Mouse (Mus musculus): ENCODE results near the gene Phf13.

Gene Phf13

DNA sequence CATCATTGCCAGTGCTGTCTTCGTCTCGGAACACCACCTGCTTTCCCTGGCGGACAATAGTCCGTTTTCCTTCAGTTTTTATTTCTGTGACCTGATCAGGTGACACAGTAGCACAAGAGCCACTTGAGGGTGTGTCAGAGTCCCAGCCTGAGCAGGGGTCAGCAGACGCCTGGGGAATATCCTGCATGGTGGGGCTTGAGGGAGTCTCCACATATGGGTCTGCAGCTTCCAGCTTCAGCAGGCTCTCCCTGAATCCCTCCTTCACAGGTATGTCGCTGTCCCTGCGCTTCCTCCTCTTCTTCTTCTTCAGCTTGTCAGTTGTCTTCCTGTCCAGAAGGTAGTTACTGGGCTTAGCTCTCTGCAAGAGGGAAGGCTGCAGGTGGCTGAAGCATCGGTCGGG, 4.0 kb downstream of the Phf13 start:
- no peak for DNase-seq (ENCODE audit: low read depth, low spot score)

DNA sequence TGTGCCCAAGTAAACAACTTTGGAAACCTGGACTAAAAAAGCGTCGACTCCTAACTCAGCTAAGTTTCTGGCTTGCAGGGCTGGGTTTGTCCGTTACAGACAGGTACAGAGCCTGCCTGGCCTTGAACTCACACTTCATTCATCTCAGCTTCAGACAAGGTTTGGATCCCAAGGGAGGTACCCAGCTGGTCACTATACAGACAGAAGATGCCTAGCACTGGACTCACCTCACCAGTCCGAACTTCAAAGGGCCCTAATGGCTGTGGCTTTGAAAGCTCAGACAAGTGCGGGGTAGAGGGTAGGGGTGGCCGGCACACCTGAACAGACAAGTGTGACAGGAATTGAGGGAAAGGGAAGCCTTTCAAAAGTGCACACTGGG, 7.0 kb downstream of the Phf13 start:
- no peak for DNase-seq (ENCODE audit: low read depth, low spot score)

DNA sequence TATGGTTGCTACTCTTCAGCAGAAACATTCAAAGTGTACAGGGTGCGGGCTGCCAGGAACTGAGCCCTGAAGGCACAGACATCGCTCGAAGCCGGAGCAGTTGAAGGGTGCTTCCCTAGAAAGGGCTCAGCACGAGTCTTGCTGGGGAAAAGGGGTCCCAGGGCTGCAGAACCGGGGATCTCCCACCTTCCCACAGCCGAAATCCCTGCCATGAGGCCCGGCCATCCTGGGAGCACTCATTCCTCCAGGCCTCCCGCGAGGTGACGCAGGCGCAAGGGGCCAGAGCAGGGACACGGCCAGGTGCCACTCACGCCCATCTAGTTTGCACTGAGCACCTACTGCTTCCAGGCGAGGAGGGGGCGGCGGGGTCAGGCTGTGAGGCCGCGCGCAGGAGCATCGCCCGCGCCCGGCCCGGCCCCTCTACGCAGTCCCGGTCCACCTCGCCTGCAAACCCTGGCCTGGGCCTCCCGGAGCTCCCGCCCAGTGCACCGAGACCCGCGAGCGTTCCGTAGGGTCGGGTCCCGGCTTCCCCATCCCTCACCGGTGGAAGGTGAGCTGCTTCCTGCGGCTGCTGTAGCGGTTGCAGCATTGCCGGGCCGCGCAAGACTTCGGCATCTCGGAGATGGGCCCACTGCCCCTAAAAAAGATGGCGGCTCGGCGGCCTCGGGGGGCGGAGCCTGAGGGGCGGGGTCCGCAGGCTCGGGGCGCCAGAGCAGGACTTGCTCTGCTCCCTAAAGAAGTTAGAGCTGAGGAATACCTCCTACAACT, 7.5 kb downstream of the Phf13 start, which contains the start of gene Thap3:
Gene Thap3 (minus strand): TSS at position 656 of the 768 bp plus-strand sequence.
- DNase-seq (ENCODE audit: low read depth, low spot score) = peak; percentile 86

DNA sequence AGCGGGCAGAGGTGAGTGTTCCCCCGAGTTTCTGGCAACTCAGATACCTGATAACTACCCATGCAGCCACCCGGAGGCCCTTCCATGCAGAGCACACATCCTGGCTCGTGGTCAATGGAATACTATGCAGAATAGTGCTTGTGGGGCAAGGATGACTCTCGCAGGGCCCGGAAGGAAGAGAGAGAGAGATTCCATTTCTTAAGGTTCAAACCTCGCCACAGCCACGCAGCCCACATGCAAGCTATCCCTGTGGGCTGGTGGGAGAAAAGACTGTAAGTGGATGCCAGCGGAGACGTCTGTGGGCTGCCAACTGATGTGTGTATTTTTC, 8.1 kb downstream of the Phf13 start:
- no peak for DNase-seq (ENCODE audit: low read depth, low spot score)

DNA sequence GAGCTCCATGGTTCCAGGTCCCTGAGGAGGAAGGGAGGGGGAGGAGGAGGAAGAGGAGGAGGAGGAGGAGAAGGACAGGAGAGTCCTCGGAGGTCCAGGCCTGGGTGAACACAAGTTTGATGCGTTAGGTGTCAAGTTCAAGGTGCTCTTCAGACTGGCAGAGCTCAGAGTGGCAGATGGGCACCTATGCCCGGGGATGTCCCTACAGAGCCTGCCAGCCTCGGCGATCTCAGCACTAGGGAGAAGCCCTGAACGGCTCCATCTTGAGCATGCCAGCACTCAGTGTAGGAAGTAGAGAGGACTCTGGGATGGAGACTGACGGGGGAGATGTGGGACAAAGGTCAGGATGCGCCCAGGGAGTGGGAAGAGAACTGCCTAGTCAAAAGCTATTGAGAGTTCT, 9.4 kb downstream of the Phf13 start:
- DNase-seq (ENCODE audit: low read depth, low spot score) = no peak

DNA sequence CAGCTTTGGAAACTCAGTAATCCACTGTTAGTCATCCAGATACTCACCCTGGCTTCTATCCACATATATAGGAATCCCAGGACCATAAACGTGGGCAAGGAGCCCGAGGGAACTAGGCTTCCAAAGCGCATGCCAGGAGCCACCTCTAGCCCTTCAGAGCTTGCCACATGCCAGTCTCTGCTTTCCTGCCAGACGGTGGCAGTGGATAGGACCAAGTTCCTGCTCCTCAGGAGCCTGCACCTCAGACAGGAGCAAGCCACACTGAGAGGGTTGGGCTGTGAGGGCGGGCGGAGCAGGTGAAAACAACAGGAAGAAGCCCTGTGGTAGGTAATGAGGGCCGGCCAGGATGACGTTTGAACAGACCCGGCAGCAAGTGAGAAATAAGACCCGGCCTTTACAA, 10.2 kb downstream of the Phf13 start:
- DNase-seq (ENCODE audit: low read depth, low spot score) = no peak

DNA sequence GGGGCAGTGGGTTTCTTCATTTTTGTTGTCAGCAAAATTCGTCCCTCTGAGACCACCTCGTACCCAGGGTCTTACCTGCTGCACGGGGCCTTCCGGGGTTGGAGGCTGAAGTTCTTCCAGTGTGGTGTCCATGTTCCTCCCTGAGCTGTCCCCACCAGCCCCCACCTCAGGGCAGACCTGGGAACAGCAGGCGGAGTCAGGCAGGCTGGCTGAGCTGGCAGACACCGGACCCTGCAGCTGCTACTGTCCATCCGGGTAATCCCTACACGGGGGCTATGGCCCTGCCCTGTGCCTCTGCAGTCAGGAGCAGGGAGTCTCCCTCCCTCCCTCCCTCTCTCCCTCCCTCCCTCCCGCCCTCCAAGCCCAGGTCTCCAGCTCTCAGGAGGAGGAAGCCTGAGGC, 12.5 kb downstream of the Phf13 start:
- no peak for DNase-seq (ENCODE audit: low read depth, low spot score)

DNA sequence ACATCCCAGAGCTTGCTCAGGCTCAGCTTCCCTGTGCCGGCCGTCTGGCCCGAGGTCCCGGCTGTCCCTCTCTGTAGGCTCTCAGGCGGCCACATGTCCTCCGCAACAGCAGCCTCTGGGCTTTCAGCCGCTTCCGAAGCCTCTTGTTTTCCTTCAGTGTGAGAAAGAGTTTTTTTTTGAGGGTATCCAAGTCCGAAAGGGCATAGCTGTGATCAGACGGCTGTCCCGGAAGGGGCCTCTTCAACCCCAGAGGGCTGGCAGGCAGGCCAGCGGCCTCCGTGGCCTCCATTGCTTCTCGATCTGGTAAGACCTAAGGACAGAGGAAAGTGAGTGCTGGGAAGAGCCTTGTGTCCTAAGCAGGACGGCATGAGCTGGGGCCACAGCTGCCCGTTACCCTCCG, 13.0 kb downstream of the Phf13 start:
- DNase-seq (ENCODE audit: low read depth, low spot score) = no peak

DNA sequence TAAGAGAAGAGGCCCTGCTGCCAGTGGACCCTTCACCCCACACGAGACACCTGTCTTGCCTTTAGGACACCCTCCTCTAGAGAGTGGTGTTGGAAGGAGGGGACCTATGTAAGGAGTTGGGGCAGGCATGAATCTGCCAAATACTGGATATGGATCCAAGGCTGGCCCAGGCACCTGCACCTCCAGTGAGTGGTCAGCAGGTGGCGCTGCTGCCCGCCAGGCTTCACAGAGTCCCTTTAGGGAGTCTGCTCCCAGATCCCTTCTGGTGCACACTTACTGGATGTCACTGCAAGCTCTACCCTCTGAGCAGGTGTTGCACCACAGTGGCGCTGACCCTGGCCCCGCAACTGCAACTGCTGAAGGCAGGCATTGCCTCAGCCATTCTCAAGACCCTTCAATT, 14.7 kb downstream of the Phf13 start:
- peak; percentile 61 for DNase-seq (ENCODE audit: low read depth, low spot score)

DNA sequence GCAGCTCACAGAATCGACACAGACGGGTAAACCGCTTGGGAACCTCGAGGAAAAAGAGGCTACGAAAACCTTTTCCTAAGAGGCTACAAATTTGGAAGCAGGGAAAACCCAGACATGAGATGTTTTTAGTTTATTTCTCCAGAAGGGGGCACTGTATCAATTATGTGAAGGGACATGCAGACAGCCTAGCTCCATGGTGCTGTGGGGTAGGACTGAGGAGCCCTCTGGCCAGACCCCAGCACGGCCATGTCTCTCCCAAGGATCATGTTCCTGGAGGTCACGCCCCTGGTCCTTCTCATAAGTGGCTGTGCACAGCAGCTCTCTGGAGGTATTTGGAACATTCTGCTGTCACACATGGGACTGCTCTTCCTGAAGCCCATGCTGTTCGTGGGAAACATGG, 15.4 kb downstream of the Phf13 start:
- DNase-seq (ENCODE audit: low read depth, low spot score) = peak; percentile 41

DNA sequence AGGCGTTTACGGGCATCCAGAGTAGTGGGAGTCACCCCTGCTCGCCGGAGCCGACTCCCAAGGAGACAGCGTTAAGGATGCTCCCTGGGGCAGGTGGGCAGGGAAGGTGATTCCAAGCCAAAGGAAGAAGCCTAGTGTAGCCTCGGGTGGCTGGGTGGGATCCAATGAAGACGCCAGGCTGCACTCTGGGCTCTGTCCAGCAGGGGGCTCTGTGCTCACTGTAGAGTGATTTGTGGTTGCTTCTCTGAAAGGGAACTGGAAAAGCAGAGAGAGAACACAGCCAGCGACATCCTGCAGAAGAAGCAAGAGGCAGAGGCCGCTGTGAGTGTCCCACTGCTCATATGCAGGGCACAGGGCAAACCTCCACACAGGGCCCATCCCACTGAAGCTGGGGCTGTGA, 18.3 kb downstream of the Phf13 start:
- peak; percentile 78 for DNase-seq (ENCODE audit: low read depth, low spot score)

DNA sequence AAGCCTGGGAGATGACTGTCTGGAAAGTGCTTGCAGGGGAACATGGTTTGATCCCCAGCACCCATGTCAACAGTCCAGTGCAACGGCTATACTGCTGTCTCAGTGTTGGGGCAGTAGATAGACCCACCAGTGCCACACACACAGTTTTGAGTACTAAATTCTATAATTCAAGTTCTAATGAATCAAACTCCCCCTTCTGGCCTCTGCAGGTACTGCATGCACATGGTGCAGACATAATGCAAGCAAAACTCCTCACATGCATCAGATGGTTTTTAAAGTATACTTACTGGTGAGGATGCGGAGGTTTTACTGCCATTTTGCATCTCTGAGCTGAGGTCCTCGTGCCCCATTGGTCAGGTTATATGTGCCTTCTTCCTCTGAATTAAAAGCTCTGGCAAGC, 20.6 kb downstream of the Phf13 start:
- peak; percentile 59 for DNase-seq (ENCODE audit: low read depth, low spot score)

DNA sequence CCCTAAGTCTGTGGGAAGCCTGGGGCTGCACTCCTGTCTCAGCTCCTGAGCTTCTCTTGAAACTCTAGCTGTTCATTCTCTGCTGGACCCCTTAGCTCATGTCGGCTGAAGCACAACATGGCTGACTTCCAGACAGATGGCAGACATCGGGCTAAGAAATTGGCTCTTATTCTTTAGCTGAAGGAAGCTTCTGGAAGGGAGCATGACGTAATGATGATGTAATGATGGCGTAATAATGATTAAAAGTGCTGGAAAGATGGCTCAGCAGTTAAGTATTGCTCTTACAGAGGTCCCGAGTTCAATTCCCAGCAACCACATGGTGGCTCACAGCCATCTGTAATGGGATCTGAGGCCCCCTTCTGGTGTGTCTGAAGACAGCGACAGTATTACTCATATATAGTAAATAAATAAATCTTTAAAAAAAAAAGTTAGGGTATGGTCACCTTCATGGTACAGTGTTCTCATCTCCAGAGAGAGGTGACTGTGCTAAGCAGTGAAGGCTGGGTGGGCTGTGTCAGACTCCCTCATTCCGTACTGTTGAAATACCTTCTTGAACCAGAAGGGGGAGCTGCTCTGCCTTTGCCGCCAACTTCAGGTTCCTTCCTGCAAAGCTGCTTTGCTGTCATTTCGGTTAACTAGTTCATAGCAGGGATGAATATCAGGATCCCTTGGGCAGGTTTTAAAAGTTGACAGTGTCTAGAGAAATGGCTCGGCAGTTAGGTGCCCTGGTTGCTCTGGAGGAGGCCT, 23.7 kb downstream of the Phf13 start:
- peak; percentile 47 for DNase-seq (ENCODE audit: low read depth, low spot score)

DNA sequence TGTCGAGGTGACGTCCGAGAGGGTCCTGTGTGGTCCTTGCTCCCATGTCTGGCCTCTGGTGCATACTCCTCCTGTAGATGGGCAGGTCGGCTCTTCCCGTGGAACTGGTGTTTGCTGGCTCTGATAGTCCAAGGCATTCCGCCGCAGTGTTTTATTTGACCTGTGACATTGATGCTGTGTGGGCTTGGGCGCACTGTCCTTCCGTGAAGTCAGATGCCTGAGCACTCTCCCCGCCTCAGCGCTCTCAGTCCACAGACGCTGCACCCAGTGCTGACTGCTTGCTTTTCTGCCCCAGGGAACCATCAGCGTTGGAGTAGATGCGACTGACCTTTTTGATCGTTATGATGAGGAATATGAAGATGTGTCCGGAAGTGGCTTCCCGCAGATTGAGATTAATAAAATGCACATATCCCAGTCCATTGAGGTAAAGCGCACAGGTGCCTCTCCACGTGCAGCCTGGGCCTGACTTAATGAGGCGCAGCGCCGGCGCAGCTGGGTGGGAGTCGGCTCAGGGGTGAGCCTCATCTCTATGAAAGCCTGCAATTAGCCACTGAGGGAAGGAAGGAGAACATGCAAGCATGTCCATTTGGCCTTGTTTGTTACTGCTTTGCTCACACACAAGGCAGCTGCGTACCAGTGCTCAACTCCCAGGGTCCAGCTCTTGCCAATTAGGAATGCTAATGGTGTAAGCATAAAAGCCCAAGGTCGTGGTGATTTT, 27.7 kb downstream of the Phf13 start:
- DNase-seq (ENCODE audit: low read depth, low spot score) = no peak

DNA sequence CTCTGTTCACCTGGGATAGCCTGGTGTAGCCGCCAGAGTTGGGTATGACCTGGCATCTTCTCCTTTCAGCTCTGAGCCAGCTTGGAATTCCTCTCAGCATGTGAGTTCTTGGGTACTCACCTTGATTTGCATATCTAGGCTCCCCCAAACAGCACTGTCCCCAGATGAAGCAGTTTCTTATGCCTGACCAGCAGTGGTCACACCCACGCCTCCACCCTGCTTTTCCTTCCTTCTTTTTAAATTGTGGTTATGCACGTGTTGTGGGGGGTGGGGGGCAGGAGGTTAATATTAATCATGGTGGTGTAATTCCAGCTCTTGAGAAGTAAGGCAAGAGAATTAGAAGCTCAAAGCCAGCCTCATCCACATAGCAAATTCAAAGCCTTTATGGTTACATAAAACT, 33.2 kb downstream of the Phf13 start:
- DNase-seq (ENCODE audit: low read depth, low spot score) = peak; percentile 70

DNA sequence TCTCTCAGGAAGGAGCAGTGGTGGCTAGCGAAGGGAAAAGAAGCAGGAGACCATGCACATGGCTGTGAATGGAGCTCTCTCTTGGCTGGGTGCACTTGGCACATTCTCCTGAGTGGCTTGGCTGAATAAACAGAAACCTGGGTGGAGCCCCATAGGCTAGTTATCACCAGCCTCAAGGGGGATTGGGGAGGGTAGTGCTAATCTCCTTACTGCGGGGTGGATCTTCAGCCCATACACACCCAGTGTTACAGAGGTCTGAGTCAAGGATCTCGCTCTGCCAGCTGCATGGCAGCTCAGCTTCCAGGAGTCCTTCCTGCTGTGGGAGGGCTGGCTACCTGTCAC, 35.6 kb downstream of the Phf13 start:
- no peak for DNase-seq (ENCODE audit: low read depth, low spot score)

DNA sequence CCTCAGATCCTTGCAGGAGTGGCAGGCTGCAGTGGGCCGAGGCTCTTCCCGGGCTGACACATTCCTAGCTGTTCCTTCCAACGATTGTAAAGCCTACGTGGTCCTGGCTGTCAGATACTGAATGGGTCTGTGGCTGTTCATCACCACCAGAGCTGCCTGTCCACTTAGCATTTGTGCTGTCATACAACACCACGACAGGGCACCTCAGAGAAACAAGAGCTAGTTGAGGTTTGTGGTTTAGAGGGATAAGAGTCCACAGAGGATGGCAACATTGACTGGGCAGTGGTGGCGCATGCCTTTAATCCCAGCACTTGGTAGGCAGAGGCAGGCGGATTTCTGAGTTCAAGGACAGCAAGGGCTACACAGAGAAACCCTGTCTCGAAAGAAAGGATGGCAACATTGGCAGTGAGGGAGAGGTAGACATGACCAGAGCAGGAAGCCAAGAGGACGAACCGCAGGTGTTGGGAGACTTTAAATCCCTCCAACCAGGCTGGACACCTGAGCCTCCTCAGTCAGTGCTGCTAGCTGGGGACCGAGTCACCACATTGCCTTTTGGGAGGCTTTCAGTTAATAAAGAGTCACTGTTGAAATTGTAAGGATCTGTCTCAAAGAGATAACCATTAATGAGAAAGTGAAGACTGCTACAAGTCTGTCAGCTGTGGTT, 36.1 kb downstream of the Phf13 start:
- DNase-seq (ENCODE audit: low read depth, low spot score) = no peak

DNA sequence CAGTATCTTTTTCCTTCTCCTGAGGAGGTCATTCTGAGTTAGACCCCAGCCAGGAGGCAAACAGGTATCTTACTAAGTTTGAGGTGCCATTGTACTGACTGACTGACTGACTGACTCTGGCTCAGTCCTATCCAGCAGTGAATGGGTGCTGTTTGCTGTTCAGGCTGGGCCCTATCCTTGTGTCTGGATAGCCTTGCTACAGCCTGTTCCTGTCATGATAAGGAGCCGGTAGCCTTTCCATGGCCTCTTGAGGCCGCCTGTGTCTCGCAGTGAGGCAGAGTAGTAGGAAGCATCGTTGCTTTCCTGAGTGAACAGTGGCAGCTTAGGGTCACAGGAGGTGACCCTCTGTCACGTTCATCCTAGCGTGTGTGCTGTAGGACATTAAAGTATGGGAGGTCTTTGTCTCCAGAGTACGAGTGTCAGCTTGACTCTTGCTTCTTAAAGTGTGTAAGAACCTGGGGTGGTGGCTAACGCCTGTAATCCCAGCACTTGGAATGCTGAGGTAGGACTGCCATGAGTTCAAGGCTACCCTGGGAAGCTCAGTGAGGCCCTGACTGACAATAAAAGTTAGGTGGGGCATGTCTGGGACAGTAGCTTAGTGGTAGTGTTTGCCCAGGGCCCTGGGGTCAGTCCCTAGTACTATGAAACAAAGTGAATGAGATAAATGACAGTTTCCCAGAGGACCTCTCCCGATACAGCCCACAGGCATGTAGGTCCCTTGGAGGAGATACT, 38.3 kb downstream of the Phf13 start:
- DNase-seq (ENCODE audit: low read depth, low spot score) = no peak

DNA sequence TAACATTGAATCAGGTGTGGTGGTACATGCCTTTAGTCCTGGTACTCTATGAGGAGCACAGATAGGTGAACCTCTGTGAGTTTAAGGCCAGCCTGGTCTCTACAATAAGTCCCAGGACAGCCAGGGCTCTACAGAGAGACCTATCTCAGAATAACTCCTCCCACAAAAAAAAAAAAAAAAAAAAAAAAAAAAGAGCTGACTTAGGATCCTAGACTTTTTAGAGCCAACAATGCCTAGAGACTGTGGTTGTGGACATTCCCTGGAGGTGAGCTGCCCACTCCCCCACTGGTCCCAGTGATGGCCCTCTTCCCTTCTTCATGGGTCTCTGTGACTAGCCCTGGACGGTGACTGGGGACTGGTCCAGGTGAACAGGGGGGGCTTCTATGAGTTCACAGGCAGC, 40.3 kb downstream of the Phf13 start:
- no peak for DNase-seq (ENCODE audit: low read depth, low spot score)

DNA sequence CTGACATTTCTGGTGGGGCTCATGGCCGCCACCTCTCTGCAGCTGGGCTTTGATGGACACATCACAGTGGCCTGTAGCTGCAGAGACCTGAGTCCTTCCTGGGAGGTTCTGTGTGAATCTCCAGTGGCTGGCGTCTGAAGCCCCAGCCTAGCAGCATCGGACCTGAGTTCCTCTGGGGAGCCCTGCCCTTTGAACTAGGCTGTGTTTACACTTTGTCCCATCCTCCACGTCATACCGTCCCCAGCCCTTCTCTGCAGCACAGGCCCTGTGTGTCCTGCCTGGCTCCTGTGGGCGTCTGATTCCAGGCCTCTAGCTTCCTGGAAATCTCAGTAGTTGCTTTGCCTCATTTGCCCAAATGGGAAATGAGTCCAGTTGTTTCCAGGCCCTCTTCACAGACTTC, 42.8 kb downstream of the Phf13 start:
- DNase-seq (ENCODE audit: low read depth, low spot score) = no peak
